Mouse (Mus musculus): ENCODE data around the gene Rab38. TPM values are rescaled to one million over a fixed set of nuclear protein-coding genes. Genes with fewer than 3 reads are reported as not detected.

The Rab38 gene
- polyA plus RNA-seq, 1 experiment from 2014 or later: 2.5 TPM

- no peaks in the 10 kb centered on the region for H3K36me3 ChIP-seq (replicated peaks)
- H3K9ac ChIP-seq: no peak overlapping the region
- no peaks in the 10 kb centered on the region for H3K27me3 ChIP-seq
- no peaks in the 10 kb centered on the region for H3K9me3 ChIP-seq (replicated peaks)
- H3K4me2 ChIP-seq: no peak overlapping the region
- no peaks in the 10 kb centered on the region for H3K4me1 ChIP-seq (replicated peaks)
- H3K4me3 ChIP-seq (replicated peaks): no peak overlapping the region
- WGBS (ENCODE audit: insufficient replicate concordance): 10% methylated on average over 1 of the region's 1 CpGs
- no peak overlapping the region for H3K27ac ChIP-seq (replicated peaks)
- 0 out of 2 replicates have a peak, but pooled peaks have one; percentile 34 for ATAC-seq (ENCODE audit: insufficient read depth)
These were observed 97.1 kb downstream of the Rab38 start for GRCm38 (mm10) chr7:88527100-88527671.

DNA sequence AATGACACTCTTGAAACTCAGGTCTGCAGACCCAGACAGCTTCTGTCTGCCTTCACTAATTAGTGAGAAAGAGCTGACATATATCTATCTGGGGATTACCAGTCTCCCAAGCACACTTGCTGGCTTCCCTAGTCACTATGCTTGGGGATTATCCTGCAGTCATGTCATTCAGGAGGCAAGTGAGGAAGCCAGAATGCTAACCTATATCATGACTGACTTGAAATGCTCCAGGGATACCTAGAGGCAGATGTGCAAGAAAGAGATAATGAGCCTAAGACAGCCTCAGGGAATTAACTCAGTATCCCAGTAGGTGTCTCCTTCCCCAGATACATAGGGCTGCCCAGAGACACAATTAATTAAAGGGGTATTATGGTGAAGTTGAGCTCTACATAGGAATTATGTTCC is 106.1 kb downstream of the Rab38 start:
- no peaks in the 10 kb centered on the region for H3K4me1 ChIP-seq (replicated peaks)
- H3K36me3 ChIP-seq (replicated peaks): no peaks in the 10 kb centered on the region
- H3K27ac ChIP-seq (replicated peaks): no peak overlapping the region
- no peak for ATAC-seq (ENCODE audit: insufficient read depth)
- H3K4me2 ChIP-seq: no peak overlapping the region
- H3K4me3 ChIP-seq (replicated peaks): no peak overlapping the region
- no peaks in the 10 kb centered on the region for H3K9me3 ChIP-seq (replicated peaks)
- no peaks in the 10 kb centered on the region for H3K27me3 ChIP-seq
- H3K9ac ChIP-seq: no peak overlapping the region

DNA sequence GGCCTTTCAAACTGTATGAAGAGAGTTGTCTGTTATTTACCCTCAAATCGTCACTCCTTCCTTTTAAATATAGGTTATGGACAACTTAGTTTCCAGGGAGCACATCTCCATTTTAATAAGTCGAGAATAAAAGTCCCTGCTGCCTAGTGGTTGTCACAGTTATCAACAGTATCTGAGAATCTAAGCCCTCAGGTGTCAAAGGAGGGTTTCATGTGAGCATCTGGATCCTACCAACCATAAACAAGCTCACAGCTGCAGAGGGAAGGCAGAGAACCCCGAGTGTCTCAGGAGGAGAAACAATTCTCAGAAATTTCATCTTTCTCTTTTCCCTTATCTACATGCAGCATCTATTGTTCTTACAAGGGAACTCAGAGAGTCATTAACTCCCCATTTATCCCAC is 106.7 kb downstream of the Rab38 start:
- Histone ChIP-seq H3K36me3 (replicated peaks) (no peaks in the 10 kb centered on the region), H3K4me2 (no peak overlapping the region), H3K9ac (no peak overlapping the region), H3K9me3 (replicated peaks) (no peaks in the 10 kb centered on the region), H3K27me3 (no peaks in the 10 kb centered on the region), H3K27ac (replicated peaks) (no peak overlapping the region), H3K4me3 (replicated peaks) (no peak overlapping the region), H3K4me1 (replicated peaks) (no peaks in the 10 kb centered on the region)
- ATAC-seq (ENCODE audit: insufficient read depth): no peak
- WGBS (ENCODE audit: insufficient replicate concordance): 40% methylated on average over 3 of the region's 3 CpGs

Other genes with a start within 250 kb of the Rab38 start
- 60.1 and 69.7 TPM in 2 replicates for gene Ctsc, start 152.2 kb upstream of the Rab38 start, polyA plus RNA-seq (2015; fragmentation: Nextera tagmentation; extraction: Ambion mirVana)